Mouse (Mus musculus) ES-CJ7 (cell line): ENCODE measurements around the gene H2-Eb2.

Experiments
- DNase-seq: peaks from one replicate; pipeline ENCODE4 v3.0.0; 2011; ENCODE audit warnings: low read depth, low spot score

The H2-Eb2 gene

DNA sequence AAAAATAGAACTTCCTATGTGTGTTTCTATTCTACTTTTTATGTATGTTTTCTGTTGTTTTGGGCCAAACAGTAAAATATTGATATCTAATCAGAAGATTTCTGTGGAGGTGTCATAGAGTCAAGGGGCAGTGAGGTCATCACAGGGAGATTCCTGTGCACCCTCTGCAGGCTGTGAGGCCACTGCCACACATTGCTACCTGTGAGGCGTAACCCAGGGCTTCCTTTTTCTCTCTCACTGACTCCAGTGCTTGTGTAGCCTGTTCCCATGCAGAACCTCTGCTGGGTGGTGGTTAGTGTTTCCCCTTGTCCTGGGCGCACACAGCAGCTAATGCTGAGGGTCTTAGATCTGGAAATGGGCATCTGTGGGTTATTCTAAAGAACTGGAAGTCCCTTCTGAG lies 19.1 kb upstream of the H2-Eb2 start:
- no peak for DNase-seq

- DNase-seq: no peak
Observed at GRCm38 (mm10) chr17:34307216-34307615, 18.2 kb upstream of the H2-Eb2 start.

DNA sequence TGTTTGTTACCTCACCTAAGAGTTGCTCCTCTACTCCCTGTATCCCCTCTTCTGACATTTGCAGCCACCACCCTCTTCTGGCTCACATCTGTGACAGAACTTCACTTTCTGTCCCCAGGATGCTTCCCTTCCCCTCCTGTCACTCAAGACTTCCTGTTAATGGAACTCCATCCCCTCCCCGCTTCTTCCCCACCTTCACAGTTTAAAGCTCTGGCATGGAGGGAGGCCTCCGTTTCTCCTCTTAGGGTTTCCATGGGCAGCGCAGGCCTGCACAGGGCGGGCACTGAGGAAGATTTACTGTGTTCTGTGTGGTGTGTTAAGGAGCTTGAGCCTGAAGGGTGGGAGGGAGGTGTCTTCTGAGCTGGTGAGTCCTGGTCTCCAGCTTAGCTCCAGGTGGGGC lies 17.3 kb upstream of the H2-Eb2 start:
- no peak for DNase-seq

DNA sequence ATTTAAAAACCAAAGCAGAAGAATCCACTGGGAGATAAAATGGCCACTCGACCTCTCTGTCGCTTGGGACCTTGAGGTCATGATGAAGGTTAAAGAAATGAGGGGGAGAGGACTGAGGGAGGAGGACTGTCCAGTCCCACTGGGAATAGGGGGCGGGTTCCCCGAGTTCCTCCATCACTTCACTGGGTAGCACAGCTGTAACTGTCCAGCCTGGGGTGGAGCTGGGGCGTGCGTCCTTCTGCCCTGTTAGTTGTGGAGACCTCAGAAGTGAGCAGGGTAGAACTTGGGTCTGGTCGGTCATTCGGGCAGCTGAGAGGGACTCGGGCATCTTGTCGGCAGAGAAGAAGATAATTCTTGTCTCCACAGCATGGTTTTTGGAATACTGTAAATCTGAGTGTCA lies 16.2 kb upstream of the H2-Eb2 start:
- DNase-seq: no peak

DNA sequence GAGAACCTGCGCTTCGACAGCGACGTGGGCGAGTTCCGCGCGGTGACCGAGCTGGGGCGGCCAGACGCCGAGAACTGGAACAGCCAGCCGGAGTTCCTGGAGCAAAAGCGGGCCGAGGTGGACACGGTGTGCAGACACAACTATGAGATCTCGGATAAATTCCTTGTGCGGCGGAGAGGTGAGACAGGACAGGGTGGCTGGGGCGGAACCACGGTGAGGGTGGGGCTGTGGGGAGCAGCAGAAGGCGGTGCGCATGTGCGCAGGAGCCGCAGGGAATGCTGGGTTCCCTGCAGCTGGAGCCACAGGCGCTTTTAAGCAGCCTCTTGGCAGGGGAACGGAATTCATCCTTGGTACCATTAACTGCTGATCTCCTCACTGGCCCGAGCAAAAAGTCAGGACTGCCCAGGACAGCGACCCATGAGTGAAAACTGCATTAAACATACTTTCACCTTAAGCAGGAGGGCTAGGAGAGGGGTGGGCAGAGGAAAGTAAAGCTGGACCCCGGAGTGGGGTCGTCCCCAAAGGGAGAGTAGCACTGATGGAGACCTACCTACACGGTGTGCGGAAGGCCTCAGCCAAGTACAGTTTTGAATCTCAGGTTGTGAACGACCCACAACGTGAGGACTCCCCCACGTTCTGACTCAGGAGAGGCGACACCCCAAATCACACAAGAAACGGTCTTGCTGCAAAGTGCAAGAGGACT lies 15.6 kb upstream of the H2-Eb2 start:
- DNase-seq: no peak

DNA sequence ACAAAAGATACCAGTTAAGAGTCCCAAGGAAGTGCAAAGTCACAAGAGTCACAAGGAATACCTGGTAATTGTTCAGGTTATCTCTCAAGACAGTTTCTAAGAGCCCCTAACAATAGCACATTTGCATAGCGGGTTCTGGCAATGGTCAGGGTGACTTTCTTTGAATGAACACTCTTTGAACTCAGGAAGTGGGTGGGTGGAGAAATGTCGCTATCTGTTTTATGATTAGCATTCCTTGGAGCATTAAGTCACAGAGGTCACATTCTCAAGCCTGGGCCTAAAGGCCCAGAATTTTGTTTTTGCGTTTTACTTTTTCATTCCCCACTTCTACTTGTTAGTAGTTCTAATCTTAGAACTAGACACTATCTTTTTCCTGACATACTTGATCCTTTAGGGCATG lies 14.9 kb upstream of the H2-Eb2 start:
- DNase-seq: peak; percentile 19

GRCm38 (mm10) chr17:34312185-34312584 lies 13.3 kb upstream of the H2-Eb2 start:
- DNase-seq: no peak

DNA sequence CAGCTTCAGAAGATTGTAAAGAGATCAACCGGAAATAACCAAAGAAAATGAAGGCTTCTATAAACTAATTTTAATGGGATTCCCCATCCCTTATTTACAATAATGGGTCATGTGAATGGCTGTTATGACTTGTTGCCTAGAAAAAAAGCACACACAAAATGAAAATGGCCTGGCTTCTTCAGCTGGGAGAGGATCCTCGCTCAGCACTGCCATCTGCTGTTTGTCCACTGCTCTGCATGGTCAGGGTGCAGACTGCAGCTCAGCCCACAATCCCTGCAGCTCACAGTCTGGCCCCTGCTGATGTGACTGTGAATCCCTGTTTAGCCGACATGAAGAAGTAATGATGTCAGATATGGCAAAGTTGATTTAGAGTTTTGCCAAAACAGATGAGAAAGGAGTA lies 12.1 kb upstream of the H2-Eb2 start:
- DNase-seq: peak; percentile 78

DNA sequence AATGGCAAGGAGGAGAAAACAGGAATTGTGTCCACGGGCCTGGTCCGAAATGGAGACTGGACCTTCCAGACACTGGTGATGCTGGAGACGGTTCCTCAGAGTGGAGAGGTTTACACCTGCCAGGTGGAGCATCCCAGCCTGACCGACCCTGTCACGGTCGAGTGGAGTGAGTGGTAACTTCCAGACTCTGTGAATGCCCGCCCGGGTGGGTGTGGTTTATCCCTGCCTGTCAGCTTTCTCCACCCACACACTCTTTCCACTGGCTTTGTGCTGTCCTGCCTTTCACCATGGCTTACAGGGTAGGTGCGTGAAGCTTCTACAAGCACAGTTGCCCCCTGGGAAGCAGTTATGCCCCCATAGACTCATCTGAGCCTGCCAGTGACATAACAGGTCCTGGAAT lies 11.2 kb upstream of the H2-Eb2 start:
- DNase-seq: no peak

DNA sequence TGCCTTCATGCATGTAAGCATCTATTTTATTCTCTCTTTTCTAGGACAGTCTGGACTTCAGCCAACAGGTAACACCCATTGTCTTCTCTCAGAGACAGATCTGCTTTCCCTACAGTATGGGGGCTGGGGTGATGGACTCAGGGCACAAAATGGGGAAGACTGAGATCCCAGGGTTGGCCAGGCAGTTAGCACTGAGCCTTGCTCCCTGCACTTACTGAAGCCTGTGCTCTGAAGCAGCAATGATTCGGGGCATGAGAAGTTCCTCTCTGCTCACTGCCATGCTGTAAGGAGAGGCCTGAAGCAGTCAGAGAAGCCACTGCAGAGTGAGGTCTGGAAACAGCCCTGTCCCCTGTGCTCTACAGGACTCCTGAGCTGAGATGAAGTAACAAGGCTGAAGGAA lies 10.0 kb upstream of the H2-Eb2 start:
- DNase-seq: no peak

GRCm38 (mm10) chr17:34316697-34317096 lies 8.8 kb upstream of the H2-Eb2 start:
- DNase-seq: no peak

DNA sequence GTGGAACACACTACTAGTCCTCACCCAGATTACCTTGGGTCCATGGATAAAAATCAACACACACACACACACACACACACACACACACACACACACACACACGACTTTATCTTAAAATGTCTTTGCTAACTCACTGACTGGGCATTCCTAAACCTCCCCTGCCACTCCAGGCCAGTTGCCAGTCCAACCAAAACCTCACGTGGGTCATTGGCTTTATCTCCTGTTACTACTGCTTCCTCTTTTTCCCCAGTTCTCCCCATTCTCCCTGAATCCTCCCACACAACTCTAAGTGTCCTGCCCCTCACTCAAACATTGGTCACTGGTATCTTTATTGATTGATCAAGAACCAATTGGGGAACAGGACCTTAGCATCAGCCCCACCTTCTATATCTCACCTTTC lies 8.2 kb upstream of the H2-Eb2 start:
- no peak for DNase-seq

GRCm38 (mm10) chr17:34326373-34326772 lies 908 bp downstream of the H2-Eb2 start:
- no peak for DNase-seq

- DNase-seq: no peak
Observed at GRCm38 (mm10) chr17:34329807-34330206, 4.3 kb downstream of the H2-Eb2 start.

DNA sequence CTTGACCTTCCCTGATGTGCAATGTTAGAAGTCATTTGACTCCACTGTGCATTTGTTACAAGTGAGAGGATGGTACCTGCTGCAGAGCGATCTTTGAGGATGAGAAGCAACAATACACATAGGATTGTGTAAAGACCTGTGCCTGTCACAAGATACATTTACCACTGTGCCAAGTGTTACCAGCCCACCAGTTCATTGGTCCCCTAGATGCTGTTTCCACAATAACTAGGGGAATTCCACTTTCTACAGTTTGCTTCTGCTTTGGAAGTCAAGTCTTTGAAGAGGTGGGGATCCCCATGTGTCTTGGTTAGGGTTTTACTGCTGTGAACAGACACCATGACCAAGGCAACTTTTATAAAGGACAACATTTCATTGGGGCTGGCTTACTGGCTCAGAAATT lies 5.7 kb downstream of the H2-Eb2 start:
- DNase-seq: no peak

GRCm38 (mm10) chr17:34340619-34341402 lies 15.3 kb downstream of the H2-Eb2 start:
- DNase-seq: peak; percentile 67

GRCm38 (mm10) chr17:34344882-34345281 lies 19.4 kb downstream of the H2-Eb2 start:
- no peak for DNase-seq

- no peak for DNase-seq
Observed at GRCm38 (mm10) chr17:34345486-34345885, 20.0 kb downstream of the H2-Eb2 start.

DNA sequence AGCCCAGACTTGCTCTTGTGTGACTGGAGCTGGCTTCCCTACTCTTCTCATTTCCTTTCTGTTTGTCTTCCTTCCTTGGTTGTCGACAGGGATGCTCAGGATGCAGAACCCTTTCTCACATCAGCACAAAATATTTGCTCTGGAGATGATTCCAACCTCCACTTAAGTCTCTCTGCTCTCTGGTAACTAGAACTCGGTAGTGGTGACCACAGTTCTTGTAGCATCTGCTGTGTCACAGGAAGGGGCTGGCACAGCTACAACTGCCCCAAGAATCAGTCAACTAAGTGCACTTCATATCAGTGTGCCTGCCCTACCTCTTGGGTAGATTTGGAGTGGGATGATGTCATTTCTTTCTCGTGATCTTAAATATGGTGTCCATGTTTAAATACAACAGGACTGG lies 20.6 kb downstream of the H2-Eb2 start:
- DNase-seq: no peak

DNA sequence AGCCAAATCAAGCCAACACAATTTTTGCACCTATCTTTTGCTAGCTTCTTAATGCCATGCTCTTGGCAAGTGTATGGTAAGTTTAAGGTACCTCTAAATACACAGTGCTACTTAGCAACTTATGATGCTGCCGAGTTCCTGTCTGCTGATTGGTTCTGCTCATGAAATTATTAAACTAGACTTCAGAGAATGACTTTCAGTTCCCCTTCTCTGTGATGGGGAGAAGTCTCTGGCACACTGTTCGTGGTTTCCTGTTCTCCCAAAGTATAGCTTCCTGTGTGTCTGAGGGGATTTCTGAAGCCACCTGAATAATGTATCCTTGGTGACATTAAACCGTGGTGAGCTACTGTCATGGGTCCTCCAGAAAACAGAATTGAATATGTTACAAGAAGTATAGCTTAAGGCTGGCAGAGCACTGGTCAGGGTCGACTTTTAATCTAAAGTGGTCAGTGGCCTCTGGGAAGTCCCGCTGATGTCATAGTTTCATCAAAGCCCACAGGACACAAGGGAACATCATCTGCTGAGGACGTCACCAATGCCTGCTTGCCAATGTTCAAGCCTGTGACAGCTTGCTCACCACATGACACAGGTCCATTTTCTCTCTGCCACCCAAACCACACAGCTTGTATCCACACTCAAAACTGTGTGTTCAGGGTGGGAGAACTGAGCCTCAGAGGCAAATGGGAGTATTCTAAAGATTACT lies 22.3 kb downstream of the H2-Eb2 start:
- no peak for DNase-seq

DNA sequence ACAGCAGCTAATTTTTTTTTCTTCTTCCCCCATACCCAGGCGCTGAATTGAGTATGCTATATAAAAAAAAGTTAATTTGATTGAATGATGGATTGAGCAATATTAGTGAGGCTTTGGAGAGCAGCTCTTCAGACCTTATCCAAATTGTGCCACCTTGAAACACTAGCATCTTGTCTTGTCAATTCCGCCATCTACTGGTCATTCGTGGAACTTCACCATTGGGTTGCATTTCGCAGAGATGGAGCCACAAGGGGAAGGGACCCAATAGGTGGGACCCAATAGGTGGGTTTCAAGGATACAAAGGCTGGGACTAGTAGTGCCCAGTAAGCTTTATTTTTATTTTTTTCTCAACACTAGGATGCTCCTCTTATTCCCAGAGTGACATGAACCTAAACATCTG lies 24.0 kb downstream of the H2-Eb2 start:
- peak; percentile 80 for DNase-seq

DNA sequence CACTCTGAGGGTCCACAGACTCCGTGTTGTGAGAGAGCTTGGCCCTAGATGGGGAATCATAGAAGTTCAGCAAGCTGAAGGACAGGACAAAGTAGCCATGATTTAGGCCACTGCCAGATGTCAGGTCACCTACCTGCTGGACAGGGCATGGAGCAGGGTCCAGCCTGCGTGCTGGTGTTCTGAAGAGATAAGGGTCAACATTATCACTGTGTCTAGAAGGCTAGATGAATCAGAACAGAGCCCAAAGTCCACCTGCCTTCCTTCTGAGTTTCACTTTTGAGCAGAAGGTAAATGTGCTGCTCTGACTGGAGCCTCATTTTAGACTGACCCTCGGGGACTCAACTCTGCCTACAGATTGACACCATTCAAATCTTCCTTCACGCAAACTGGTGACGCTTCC lies 29.1 kb downstream of the H2-Eb2 start, which contains the start of gene Btnl2:
Gene Btnl2, plus strand, starts transcription at position 284 of the 400 bp plus-strand sequence.
- DNase-seq: no peak

- no peak for DNase-seq
Observed at GRCm38 (mm10) chr17:34354940-34355339, 29.5 kb downstream of the H2-Eb2 start.
